Mouse (Mus musculus) ovary, adult 18-20 months (tissue): ENCODE results near the gene 1700025B11Rik.
"Not testable (repeated sequence)": the region's sequence is repeated elsewhere in the genome, so short reads cannot be mapped to it uniquely, and the experiment has no call there.

Experiments
- DNase-seq: peaks from one replicate; pipeline ENCODE4 v3.0.0; 2022; ENCODE audit warnings: low spot score, mixed read lengths

1700025B11Rik gene

GRCm38 (mm10) chr15:77561792-77562191 lies at the start of gene 1700025B11Rik:
Gene 1700025B11Rik, minus strand, starts transcription at chr15:77561892.
- DNase-seq, result no peak

- DNase-seq, result no peak
These were observed 44.4 kb upstream of the 1700025B11Rik start for GRCm38 (mm10) chr15:77606069-77606468.

- DNase-seq, result no peak
These were observed 37.3 kb upstream of the 1700025B11Rik start, which contains the start of gene Gm36245 for GRCm38 (mm10) chr15:77598958-77599357. Gene Gm36245, plus strand, starts transcription at chr15:77599258.

- DNase-seq, result no peak
These were observed 36.7 kb upstream of the 1700025B11Rik start for GRCm38 (mm10) chr15:77598429-77598828.

- no peak for DNase-seq
These were observed 34.3 kb upstream of the 1700025B11Rik start, which contains the start of gene Apol10b for GRCm38 (mm10) chr15:77595961-77596360. Gene Apol10b, minus strand, starts transcription at chr15:77596125.

- no peak for DNase-seq
These were observed 31.9 kb upstream of the 1700025B11Rik start for GRCm38 (mm10) chr15:77593557-77593956.

GRCm38 (mm10) chr15:77590881-77591280 lies 29.2 kb upstream of the 1700025B11Rik start:
- DNase-seq, result no peak

- DNase-seq, result no peak
These were observed 27.3 kb upstream of the 1700025B11Rik start for GRCm38 (mm10) chr15:77588981-77589380.

- no peak for DNase-seq
These were observed 25.3 kb upstream of the 1700025B11Rik start for GRCm38 (mm10) chr15:77587026-77587425.

- peak; percentile 32 for DNase-seq
These were observed 20.0 kb upstream of the 1700025B11Rik start for GRCm38 (mm10) chr15:77581681-77582080.

- DNase-seq, result no peak
These were observed 17.6 kb upstream of the 1700025B11Rik start for GRCm38 (mm10) chr15:77579311-77579710.

- DNase-seq, result no peak
These were observed 17.1 kb upstream of the 1700025B11Rik start for GRCm38 (mm10) chr15:77578801-77579200.

GRCm38 (mm10) chr15:77563219-77563618 lies 1.5 kb upstream of the 1700025B11Rik start:
- no peak for DNase-seq

GRCm38 (mm10) chr15:77539221-77539620 lies 22.5 kb downstream of the 1700025B11Rik start:
- not testable (repeated sequence) for DNase-seq

- no peak for DNase-seq
These were observed 28.5 kb downstream of the 1700025B11Rik start, which contains the start of gene Apol7c for GRCm38 (mm10) chr15:77533216-77533615. Gene Apol7c, minus strand, starts transcription at chr15:77533316.

GRCm38 (mm10) chr15:77523186-77523843 lies 38.4 kb downstream of the 1700025B11Rik start:
- peak; percentile 23 for DNase-seq

GRCm38 (mm10) chr15:77520596-77520995 lies 41.1 kb downstream of the 1700025B11Rik start:
- not testable (repeated sequence) for DNase-seq
